Mouse (Mus musculus) midbrain, postnatal 0 days (tissue): ENCODE measurements at regions not wholly inside any gene's neighbourhood (a gene's known extent, or its start where the extent isn't known, plus 50 kb on each side); places are given as distances from the start of the nearest gene placed in this dataset.

Experiments
- ATAC-seq: fragments of 200-750 bp; cut with Nextera tagmentation; 2 replicates; pipeline ENCODE4 v1.8.0; 2017; ENCODE audit warnings: moderate number of reproducible peaks, mild to moderate bottlenecking, moderate TSS enrichment, moderate library complexity; ENCODE audit not compliant: low FRiP score
- DNase-seq: peaks from one replicate; pipeline ENCODE4 v3.0.0-alpha.2; 2015; ENCODE audit warnings: low spot score
- H3K27ac ChIP-seq: fragments of 300-500 bp; sonication (generic); 2 replicates; pipeline ENCODE4 v1.5.1; 2014; ENCODE audit warnings: low read depth, mild to moderate bottlenecking, low read length, mixed read lengths
- H3K27me3 ChIP-seq: fragments of 300-500 bp; sonication (generic); 2 replicates; pipeline ENCODE4 v1.6.1; 2014; ENCODE audit warnings: low read length, control low read depth, mixed read lengths; ENCODE audit not compliant: insufficient read depth
- H3K36me3 ChIP-seq: fragments of 300-500 bp; sonication (generic); 2 replicates; pipeline ENCODE4 v1.6.1; 2014; ENCODE audit warnings: low read length, control low read depth, mixed read lengths; ENCODE audit not compliant: insufficient read depth
- H3K4me1 ChIP-seq: fragments of 300-500 bp; sonication (generic); 2 replicates; pipeline ENCODE4 v1.6.1; 2014; ENCODE audit warnings: mild to moderate bottlenecking, control low read depth, antibody characterized with exemption, low read length, mixed read lengths; ENCODE audit not compliant: insufficient read depth
- H3K4me2 ChIP-seq: fragments of 300-500 bp; sonication (generic); 2 replicates; pipeline ENCODE4 v1.6.1; 2014; ENCODE audit warnings: low read depth, mild to moderate bottlenecking, low read length, mixed read lengths; ENCODE audit not compliant: poor library complexity, severe bottlenecking
- H3K4me3 ChIP-seq: fragments of 300-500 bp; sonication (generic); 2 replicates; pipeline ENCODE4 v1.5.1; 2014; ENCODE audit warnings: low read depth, mild to moderate bottlenecking, low read length, moderate library complexity
- H3K9ac ChIP-seq: fragments of 300-500 bp; sonication (generic); replicated peaks from 2 replicates; pipeline ENCODE4 v1.6.1; 2014; ENCODE audit warnings: mild to moderate bottlenecking, low read length, moderate library complexity, mixed read lengths; ENCODE audit not compliant: poor library complexity, severe bottlenecking
- H3K9me3 ChIP-seq: fragments of 300-500 bp; sonication (generic); 2 replicates; pipeline ENCODE4 v1.6.1; 2016; ENCODE audit warnings: low read length, control low read depth
- CTCF ChIP-seq: IDR thresholded peaks from 2 replicates; pipeline ENCODE4 v1.5.1; 2016; ENCODE audit warnings: antibody characterized with exemption, mild to moderate bottlenecking
- WGBS: fragments of 180-500 bp; shearing (Covaris S2); extraction: QIAGEN DNeasy Blood & Tissue Kit; methylation state at CpG from one replicate; pipeline ENCODE4 v1.1.7; 2014; 5-methylcytosine and 5-hydroxymethylcytosine counted together

- Histone ChIP-seq H3K9ac (no peak overlapping the region), H3K9me3 (no peaks in the 10 kb centered on the region), H3K4me2 (no peak overlapping the region), H3K27ac (no peak overlapping the region), H3K4me3 (no peak overlapping the region), H3K36me3 (no peaks in the 10 kb centered on the region), H3K4me1 (no peaks in the 10 kb centered on the region), H3K27me3 (no peaks in the 10 kb centered on the region)
- ATAC-seq (no peak), DNase-seq (no peak)
- no peak for TF ChIP-seq CTCF
- WGBS = 82% methylated on average over 7 of the region's 7 CpGs
These were observed 143.1 kb downstream of the Olfr721-ps1 start for GRCm38 (mm10) chr14:14544236-14544635.

DNA sequence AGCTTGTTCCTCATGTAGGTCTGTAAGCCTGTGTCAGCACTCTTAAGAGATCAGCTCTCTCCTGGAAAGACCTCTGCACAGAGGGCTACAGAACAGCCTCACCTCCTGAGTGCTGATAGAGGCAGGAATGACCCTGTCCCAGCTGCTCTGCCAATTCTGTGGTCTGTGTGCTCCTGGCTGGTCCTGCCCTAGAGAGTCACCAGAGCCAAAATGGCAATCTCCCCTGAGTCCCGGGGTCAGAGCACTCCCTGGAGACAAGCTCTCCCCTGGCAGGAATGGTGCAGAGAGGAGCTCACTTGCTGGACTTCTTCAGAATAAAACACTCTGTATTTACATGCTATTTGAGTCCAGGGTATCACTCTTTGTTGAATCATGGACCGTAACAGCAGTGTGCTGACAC is 149.9 kb upstream of the Slc4a7 start:
- H3K9me3 ChIP-seq = no peaks in the 10 kb centered on the region
- H3K36me3 ChIP-seq = no peaks in the 10 kb centered on the region
- no peaks in the 10 kb centered on the region for H3K27me3 ChIP-seq
- DNase-seq (no peak), ATAC-seq (no peak)
- H3K4me1 ChIP-seq = no peaks in the 10 kb centered on the region
- WGBS = 72% methylated on average over 2 of the region's 2 CpGs
- H3K9ac ChIP-seq = no peak overlapping the region
- H3K4me3 ChIP-seq = no peak overlapping the region
- H3K27ac ChIP-seq = no peak overlapping the region
- TF ChIP-seq CTCF = no peak
- no peak overlapping the region for H3K4me2 ChIP-seq

DNA sequence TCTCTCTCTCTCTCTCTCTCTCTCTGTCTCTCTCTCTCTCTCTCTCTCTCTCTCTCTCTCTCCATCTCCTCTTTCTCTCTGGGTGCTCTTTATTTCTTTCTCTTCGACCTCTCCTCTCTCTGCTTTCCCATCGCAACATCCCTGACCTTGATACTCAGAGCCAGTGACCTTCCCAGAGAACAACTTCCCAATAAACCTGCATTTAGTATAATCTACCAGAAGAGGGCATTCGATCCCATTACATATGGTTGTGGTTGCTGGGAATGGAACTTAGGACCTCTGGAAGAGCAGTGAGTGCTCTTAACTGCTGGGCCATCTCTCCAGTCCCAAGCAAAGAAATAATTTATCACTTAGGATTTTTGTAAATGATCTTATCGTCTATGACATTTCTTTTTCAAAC is 127.2 kb upstream of the Slc4a7 start:
- no peak for DNase-seq
- WGBS = 72% methylated on average over 4 of the region's 4 CpGs
- Histone ChIP-seq H3K27ac (no peak overlapping the region), H3K9ac (no peak overlapping the region), H3K9me3 (no peaks in the 10 kb centered on the region), H3K4me2 (no peak overlapping the region), H3K27me3 (no peaks in the 10 kb centered on the region), H3K4me3 (no peak overlapping the region), H3K4me1 (no peaks in the 10 kb centered on the region), H3K36me3 (no peaks in the 10 kb centered on the region)
- ATAC-seq = no peak
- no peak for TF ChIP-seq CTCF

DNA sequence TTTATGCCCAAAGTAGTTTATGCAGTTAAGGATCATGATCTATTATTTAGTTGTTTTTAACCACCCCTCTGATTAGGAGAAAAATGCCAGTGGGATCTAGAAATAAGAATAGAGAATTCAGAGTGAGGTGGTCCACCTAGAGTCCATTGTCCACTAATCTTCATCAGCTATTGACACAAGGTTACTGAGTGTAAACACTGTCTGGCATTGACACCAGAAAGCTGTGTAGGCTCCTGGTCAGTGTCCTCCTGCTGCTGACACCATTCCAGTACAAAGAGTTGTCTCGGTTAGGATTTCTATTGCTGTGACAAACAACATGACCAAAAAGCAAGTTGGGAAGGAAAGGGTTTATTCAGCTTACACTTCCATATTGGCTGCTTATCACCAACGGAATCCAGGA is 110.1 kb upstream of the Slc4a7 start:
- H3K4me1 ChIP-seq = no peaks in the 10 kb centered on the region
- DNase-seq (no peak), ATAC-seq (no peak)
- WGBS = 74% methylated on average over 2 of the region's 2 CpGs
- H3K4me3 ChIP-seq = no peak overlapping the region
- H3K9ac ChIP-seq = no peak overlapping the region
- H3K27me3 ChIP-seq = no peaks in the 10 kb centered on the region
- H3K4me2 ChIP-seq = no peak overlapping the region
- H3K27ac ChIP-seq = no peak overlapping the region
- no peak for TF ChIP-seq CTCF
- no peaks in the 10 kb centered on the region for H3K9me3 ChIP-seq
- H3K36me3 ChIP-seq = no peaks in the 10 kb centered on the region

GRCm38 (mm10) chr14:14594753-14595152 is 107.3 kb upstream of the Slc4a7 start:
- no peak for ATAC-seq
- WGBS = 85% methylated on average over 6 of the region's 6 CpGs
- no peaks in the 10 kb centered on the region for H3K27me3 ChIP-seq
- H3K4me3 ChIP-seq = no peak overlapping the region
- DNase-seq = no peak
- H3K9me3 ChIP-seq = no peaks in the 10 kb centered on the region
- no peak for TF ChIP-seq CTCF
- no peaks in the 10 kb centered on the region for H3K36me3 ChIP-seq
- H3K4me2 ChIP-seq = no peak overlapping the region
- no peaks in the 10 kb centered on the region for H3K4me1 ChIP-seq
- no peak overlapping the region for H3K27ac ChIP-seq
- H3K9ac ChIP-seq = no peak overlapping the region

DNA sequence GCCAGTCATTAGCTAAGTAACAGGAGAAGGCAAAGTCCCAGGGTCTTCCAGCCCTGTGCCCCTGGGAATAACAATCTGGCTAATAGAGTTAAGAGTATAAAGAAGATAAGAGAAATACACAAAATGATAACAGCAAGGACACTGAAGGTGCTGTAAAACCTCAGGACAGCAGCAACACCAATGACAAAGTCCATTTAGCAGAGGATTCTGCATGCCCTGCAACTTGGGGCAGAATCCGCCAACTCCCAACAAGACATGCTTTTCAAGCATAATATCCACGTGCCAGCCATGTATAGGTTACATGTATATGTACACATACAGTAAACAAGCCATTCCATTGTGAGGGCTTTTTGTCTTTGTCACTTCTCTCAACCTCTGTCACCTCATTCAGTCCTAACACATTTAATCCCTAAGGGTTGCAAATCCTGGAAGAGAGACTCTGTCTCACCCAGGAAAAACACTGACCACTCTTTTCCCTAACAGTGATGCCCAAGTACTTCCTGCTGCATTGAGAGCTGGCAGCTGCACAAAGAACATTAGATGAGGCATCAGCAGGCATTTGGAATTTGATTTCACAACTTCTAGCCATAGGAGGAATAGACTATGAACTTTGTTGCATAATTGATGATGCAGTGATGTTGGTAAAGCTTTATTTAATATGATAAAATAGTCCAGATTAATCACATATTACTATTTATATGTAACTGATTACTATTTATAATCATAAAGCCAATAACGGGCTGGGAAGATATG is 105.8 kb upstream of the Slc4a7 start:
- ATAC-seq = no peak
- DNase-seq = no peak
- H3K9ac ChIP-seq = no peak overlapping the region
- no peak overlapping the region for H3K27ac ChIP-seq
- H3K4me3 ChIP-seq = no peak overlapping the region
- H3K4me2 ChIP-seq = no peak overlapping the region
- H3K4me1 ChIP-seq = no peaks in the 10 kb centered on the region
- H3K27me3 ChIP-seq = no peaks in the 10 kb centered on the region
- no peaks in the 10 kb centered on the region for H3K9me3 ChIP-seq
- no peak for TF ChIP-seq CTCF
- H3K36me3 ChIP-seq = no peaks in the 10 kb centered on the region
- WGBS = 79% methylated on average over 3 of the region's 3 CpGs
